15 mouse cellular contexts compared by ENCODE assay signal in genomic region chr17:79347920-79348589, GRCm38 (mm10). TPM values are rescaled to one million over a fixed set of nuclear protein-coding genes. Genes with fewer than 3 reads are reported as not detected.
DNase-seq lines count a peak whose midpoint lies in the region; ATAC-seq and TF ChIP-seq lines count a peak whose summit lies in the region.
"Had no signal": no experiment of that assay in that cellular context is flagged by ENCODE, and none has a peak within 500 bp of the region (broad histone marks: within the 10 kb centered on the region; RNA-seq: fewer than 3 reads in every experiment).

No protein-coding gene starts in this region.

- 0 out of 2 replicates have a peak, but pooled peaks cover 15% of the 10 kb centered on the region for H3K36me3 ChIP-seq in embryonic facial prominence, embryonic 15.5 days
- H3K36me3 ChIP-seq: G1E; neural tube, embryonic 12.5 days had no signal

- ATAC-seq in CD4-positive, CD25-positive, alpha-beta regulatory T cell, adult 4 months = peak; percentile 94
- ATAC-seq in embryonic facial prominence, embryonic 15.5 days (ENCODE audit: insufficient number of reproducible peaks, low FRiP score, low TSS enrichment, low read depth) = no peak
- ATAC-seq in megakaryocyte progenitor cell, adult 5-6 weeks (replicated peaks; ENCODE audit: poor library complexity) = peak; percentile 46
- ATAC-seq: intestine, postnatal 0 days had no signal

- TF ChIP-seq CTCF in left cerebral cortex, adult 2 months (IDR thresholded peaks at IDR 0.05) = no peak

- no peak overlapping the region for H3K4me3 ChIP-seq in left cerebral cortex, adult 2 months
- H3K4me3 ChIP-seq in embryonic facial prominence, embryonic 15.5 days (replicated peaks) = no peak overlapping the region
- H3K4me3 ChIP-seq: erythroblast, embryonic 14.5 days; neural tube, embryonic 12.5 days had no signal

- no peaks in the 10 kb centered on the region for H3K27me3 ChIP-seq in embryonic facial prominence, embryonic 15.5 days
- H3K27me3 ChIP-seq: neural tube, embryonic 12.5 days had no signal

- H3K4me2 ChIP-seq in embryonic facial prominence, embryonic 15.5 days (replicated peaks) = no peak overlapping the region
- H3K4me2 ChIP-seq: lung, embryonic 14.5 days; neural tube, embryonic 12.5 days had no signal

- H3K9ac ChIP-seq in embryonic facial prominence, embryonic 15.5 days = no peak overlapping the region
- H3K9ac ChIP-seq: lung, embryonic 14.5 days; neural tube, embryonic 12.5 days had no signal

- 73% methylated on average over 7 of the region's 7 CpGs for WGBS in embryonic facial prominence, embryonic 15.5 days

- H3K27ac ChIP-seq in left cerebral cortex, adult 2 months = 0 out of 2 replicates have a peak overlapping the region, but pooled peaks have one; percentile 20
- 0 out of 2 replicates have a peak overlapping the region, but pooled peaks have one; percentile 34 for H3K27ac ChIP-seq in embryonic facial prominence, embryonic 15.5 days (replicated peaks)
- H3K27ac ChIP-seq: neural tube, embryonic 12.5 days had no signal

- intact Hi-C loops in left cerebral cortex, adult 2 months (cut with DNase I) = no loop called here
- intact Hi-C loops in left cerebral cortex, postnatal 10 days (cut with DNase I) = no loop called here

- peaks cover 40% of the 10 kb centered on the region for H3K4me1 ChIP-seq in embryonic facial prominence, embryonic 15.5 days

- no peak for DNase-seq in left cerebral cortex, adult 2 months (ENCODE audit: extremely low spot score in 1 of 2, low spot score in 2 of 2)
- no peak for DNase-seq in left cerebral cortex, postnatal 10 days (ENCODE audit: extremely low spot score in 1 of 2, low spot score in 2 of 2)
- DNase-seq in urinary bladder, postnatal 10 days (ENCODE audit: low spot score) = no peak
- DNase-seq in right cerebral cortex, postnatal 14 days = no peak
- DNase-seq in layer of hippocampus, postnatal 14 days (ENCODE audit: low spot score in 2 of 2) = no peak
- DNase-seq: adrenal gland, adult 2 months; cerebellum, adult 9-10 months; lung, embryonic 14.5 days had no signal

- no peaks in the 10 kb centered on the region for H3K9me3 ChIP-seq in embryonic facial prominence, embryonic 15.5 days (replicated peaks)
- H3K9me3 ChIP-seq: neural tube, embryonic 12.5 days had no signal

RNA-seq across cellular contexts. Expression of gene Cdc42ep3, which starts 6.8 kb away (rescaled TPM):
- total RNA-seq in left cerebral cortex, adult 2 months (2021) = 10 to 100 TPM; 14.7 to 15.4 TPM
- total RNA-seq in left cerebral cortex, postnatal 10 days (2021) = 10 to 100 TPM; 29.7 to 33.6 TPM
- 10 to 100 TPM; 32.2 to 35.2 TPM for polyA plus RNA-seq in CD4-positive, CD25-positive, alpha-beta regulatory T cell, adult 4 months (2017; shearing (Covaris generic))
- 68.8 and 84.8 TPM in 2 replicates for polyA plus RNA-seq in embryonic facial prominence, embryonic 15.5 days (2015; fragmentation: Nextera tagmentation; extraction: Ambion mirVana)
- 34.8 and 37.1 TPM in 2 replicates for total RNA-seq in megakaryocyte progenitor cell, adult 5-6 weeks (2015)
- total RNA-seq in megakaryocyte progenitor cell, adult 5-6 weeks (2017) = 64.5 and 82.4 TPM in 2 replicates
- 1 to 10 TPM; 6.2 to 9.8 TPM for total RNA-seq in layer of hippocampus, postnatal 14 days (2021)
- polyA plus RNA-seq: G1E had no signal
